ENCODE assay signal across 12 mouse cellular contexts in the genomic region with DNA sequence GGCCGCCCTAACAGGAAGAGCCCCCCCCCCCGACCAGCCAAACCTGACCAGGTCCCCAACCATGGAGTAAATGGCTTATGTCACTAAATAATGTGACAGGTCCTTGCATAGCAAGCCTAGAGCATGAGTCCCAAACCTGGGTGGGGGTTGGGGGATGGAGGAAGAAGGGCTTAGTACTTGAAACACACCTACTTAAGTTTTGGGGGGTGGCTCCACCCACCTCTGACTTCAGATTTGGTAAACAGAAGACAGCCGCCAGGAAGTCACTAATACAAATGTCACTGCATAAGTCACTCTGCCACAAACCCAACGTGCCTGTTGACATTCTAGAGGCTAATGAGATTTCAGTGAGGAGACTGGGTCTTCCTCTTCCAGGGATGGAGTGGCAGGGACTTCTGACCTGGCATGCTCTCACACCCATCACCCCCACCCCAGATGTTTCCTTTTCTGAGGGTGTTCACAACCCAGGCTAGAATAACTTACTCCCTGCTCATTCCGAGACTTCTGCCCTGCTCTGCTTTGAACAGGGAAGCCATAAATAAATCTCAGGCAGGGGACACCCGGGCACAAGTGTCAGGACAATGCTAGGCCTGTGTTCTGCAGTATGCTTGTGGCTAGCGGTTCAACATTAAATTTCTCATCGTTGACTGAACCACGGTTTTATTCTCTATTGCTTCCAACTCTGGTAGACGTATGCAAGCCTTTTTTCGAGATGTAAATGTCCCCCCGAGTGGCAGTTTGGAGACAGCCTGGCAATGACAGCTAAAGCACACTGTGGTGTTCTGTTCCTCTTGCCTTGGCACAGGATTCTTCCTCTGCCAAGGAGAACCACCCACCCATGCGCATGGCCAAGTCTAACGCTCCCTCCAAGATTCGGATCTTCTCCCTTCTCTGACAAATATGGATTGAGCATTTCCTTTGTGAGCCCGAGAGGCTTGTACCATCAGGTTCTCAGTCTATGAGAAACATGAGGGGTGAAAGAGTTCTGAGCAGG.
A peak's percentile ranks its signal among the peaks of the same experiment; 100 is the strongest.
DNase-seq lines count a peak whose midpoint lies in the region; ATAC-seq and TF ChIP-seq lines count a peak whose summit lies in the region.
"Had no signal": no experiment of that assay in that cellular context is flagged by ENCODE, and none has a peak within 500 bp of the region (broad histone marks: within the 10 kb centered on the region; RNA-seq: fewer than 3 reads in every experiment).

No protein-coding gene starts in this region.

- H3K27ac ChIP-seq in layer of hippocampus, adult 2 months = peak overlapping the region; percentile 80
- no peak overlapping the region for H3K27ac ChIP-seq in kidney, postnatal 0 days
- no peak overlapping the region for H3K27ac ChIP-seq in gastrocnemius, adult 2 months
- H3K27ac ChIP-seq: limb, embryonic 12.5 days had no signal

- peak; percentile 60 to 81 for DNase-seq in layer of hippocampus, adult 2 months (ENCODE audit: low spot score in 2 of 2)
- DNase-seq in layer of hippocampus, postnatal 25 days (ENCODE audit: extremely low spot score in 1 of 2, low spot score in 1 of 2) = no peak
- DNase-seq in T-cell, adult 2 months (ENCODE audit: low spot score) = peak; percentile 67
- peak; percentile 66 for DNase-seq in kidney, postnatal 0 days (ENCODE audit: low spot score)
- DNase-seq in natural killer cell, adult 2 months (ENCODE audit: low spot score in 2 of 2) = peak; percentile 31 to 35
- no peak for DNase-seq in gastrocnemius, adult 2 months
- DNase-seq: cerebellum, adult 9-11 months had no signal

- H3K4me3 ChIP-seq in layer of hippocampus, adult 2 months = no peak overlapping the region
- no peak overlapping the region for H3K4me3 ChIP-seq in kidney, postnatal 0 days (replicated peaks; ENCODE audit: low read depth, low read length)
- H3K4me3 ChIP-seq in gastrocnemius, adult 2 months = no peak overlapping the region
- H3K4me3 ChIP-seq: erythroblast, embryonic 14.5 days; limb, embryonic 12.5 days; myocyte had no signal

- intact Hi-C loops in gastrocnemius, adult 2 months (cut with DNase I) = no loop called here

- peak; percentile 66; the same call in 1 of the 2 replicates for ATAC-seq in kidney, postnatal 0 days (replicated peaks; ENCODE audit: low FRiP score, low read depth)
- no peak for ATAC-seq in cerebellum, adult (ENCODE audit: insufficient number of reproducible peaks, low FRiP score, low TSS enrichment)
- ATAC-seq in erythroid progenitor cell, adult 5-6 weeks (replicated peaks; ENCODE audit: low FRiP score, poor library complexity, severe bottlenecking) = no peak

- no peak overlapping the region for H3K9ac ChIP-seq in kidney, postnatal 0 days (ENCODE audit: low read depth, low read length)
- H3K9ac ChIP-seq: limb, embryonic 12.5 days had no signal

- no peaks in the 10 kb centered on the region for H3K27me3 ChIP-seq in kidney, postnatal 0 days (ENCODE audit: insufficient read depth, low read length)

- 41% methylated on average over 16 of the region's 16 CpGs for WGBS in kidney, postnatal 0 days

- H3K4me2 ChIP-seq in kidney, postnatal 0 days (ENCODE audit: low read length) = no peak overlapping the region
- H3K4me2 ChIP-seq: limb, embryonic 12.5 days had no signal

- no peak for TF ChIP-seq CTCF in layer of hippocampus, adult 2 months (conservative IDR thresholded peaks at IDR 0.05)
- no peak for TF ChIP-seq CTCF in kidney, postnatal 0 days (IDR thresholded peaks at IDR 0.05; ENCODE audit: low read depth)
- TF ChIP-seq CTCF in gastrocnemius, adult 2 months (IDR thresholded peaks at IDR 0.05) = no peak

- H3K4me1 ChIP-seq in kidney, postnatal 0 days (replicated peaks; ENCODE audit: insufficient read depth, low read length) = no peaks in the 10 kb centered on the region; the same call in 1 of the 2 replicates
- H3K4me1 ChIP-seq: limb, embryonic 12.5 days had no signal

- H3K36me3 ChIP-seq in kidney, postnatal 0 days (ENCODE audit: insufficient read depth, low read length) = no peaks in the 10 kb centered on the region
- H3K36me3 ChIP-seq: limb, embryonic 12.5 days had no signal

- H3K9me3 ChIP-seq in kidney, postnatal 0 days (replicated peaks; ENCODE audit: low read length) = no peaks in the 10 kb centered on the region
- H3K9me3 ChIP-seq: limb, embryonic 12.5 days had no signal

Comparison
In these comparisons a context has a peak if more than half of its experiments do, and no peak if none do; other contexts are left out.
1. DNase-seq: peak in layer of hippocampus, adult 2 months (2 of 2), T-cell, adult 2 months (single experiment), kidney, postnatal 0 days (single experiment) and natural killer cell, adult 2 months (2 of 2); none in layer of hippocampus, postnatal 25 days (0 of 2) and gastrocnemius, adult 2 months (single experiment).